Comparison of ENCODE assay signal across 8 mouse cellular contexts in genomic region chr6:88194053-88194977, GRCm38 (mm10). TPM values are rescaled to one million over a fixed set of nuclear protein-coding genes. Genes with fewer than 3 reads are reported as not detected.
A peak's percentile ranks its signal among the peaks of the same experiment; 100 is the strongest.
DNase-seq lines count a peak whose midpoint lies in the region; ATAC-seq and TF ChIP-seq lines count a peak whose summit lies in the region.

No protein-coding gene starts in this region.

- TF ChIP-seq POLR2A in brain, embryonic 14.5 days (IDR thresholded peaks at IDR 0.05; ENCODE audit: borderline replicate concordance, extremely low read depth, insufficient read depth, insufficient read length, poor library complexity, severe bottlenecking): no peak

- H3K4me2 ChIP-seq in liver, postnatal 0 days (ENCODE audit: low read depth, low read length): peak overlapping the region; percentile 73

- peak; percentile 22 for DNase-seq in kidney, adult 9 months
- no peak for DNase-seq in kidney, adult 8-10 months
- DNase-seq in brain, embryonic 14.5 days (ENCODE audit: low read depth): peak; percentile 51
- peak; percentile 66 for DNase-seq in hindbrain, embryonic 10.5 days (ENCODE audit: low spot score)
- no peak for DNase-seq in liver, postnatal 0 days
- DNase-seq in urinary bladder, adult 2 months (ENCODE audit: low spot score): no peak
- no peak for DNase-seq in cerebellum, postnatal 36 days

- H3K27me3 ChIP-seq in hindbrain, embryonic 10.5 days (ENCODE audit: insufficient read depth, poor library complexity, severe bottlenecking): peaks cover 100% of the 10 kb centered on the region
- H3K27me3 ChIP-seq in liver, postnatal 0 days (ENCODE audit: insufficient read depth, low read length): peaks cover 98% of the 10 kb centered on the region

- H3K9ac ChIP-seq in liver, postnatal 0 days (replicated peaks): no peak overlapping the region

- no peak for ATAC-seq in liver, postnatal 0 days
- ATAC-seq in frontal cortex, adult (ENCODE audit: low TSS enrichment): no peak

- TF ChIP-seq EP300 in liver, postnatal 0 days (IDR thresholded peaks at IDR 0.05; ENCODE audit: low read depth): no peak

- no peaks in the 10 kb centered on the region for H3K9me3 ChIP-seq in hindbrain, embryonic 10.5 days
- H3K9me3 ChIP-seq in liver, postnatal 0 days (ENCODE audit: low read length): no peaks in the 10 kb centered on the region

- H3K4me1 ChIP-seq in hindbrain, embryonic 10.5 days (replicated peaks): peaks cover 67% of the 10 kb centered on the region
- H3K4me1 ChIP-seq in liver, postnatal 0 days (ENCODE audit: insufficient read depth): peaks cover 34% of the 10 kb centered on the region

- peak overlapping the region; percentile 70 for H3K27ac ChIP-seq in hindbrain, embryonic 10.5 days
- no peak overlapping the region for H3K27ac ChIP-seq in liver, postnatal 0 days (ENCODE audit: low read depth)

- no peak for TF ChIP-seq CTCF in brain, embryonic 14.5 days (IDR thresholded peaks at IDR 0.05; ENCODE audit: borderline replicate concordance, extremely low read depth, insufficient read depth, insufficient read length)
- no peak for TF ChIP-seq CTCF in liver, postnatal 0 days (IDR thresholded peaks at IDR 0.05; ENCODE audit: low read depth)

- WGBS in hindbrain, embryonic 10.5 days: under 1% methylated on average over 58 of the region's 58 CpGs
- 4% methylated on average over 58 of the region's 58 CpGs for WGBS in liver, postnatal 0 days (ENCODE audit: insufficient replicate concordance)

- H3K4me3 ChIP-seq in hindbrain, embryonic 10.5 days: peak overlapping the region; percentile 43
- H3K4me3 ChIP-seq in liver, postnatal 0 days (ENCODE audit: low read depth, low read length): peak overlapping the region; percentile 45

- H3K36me3 ChIP-seq in hindbrain, embryonic 10.5 days: no peaks in the 10 kb centered on the region
- no peaks in the 10 kb centered on the region for H3K36me3 ChIP-seq in liver, postnatal 0 days (replicated peaks; ENCODE audit: insufficient read depth, low read length)

RNA-seq across cellular contexts. Expression of gene Gata2, which starts 0.6 kb away (rescaled TPM):
- polyA plus RNA-seq in brain, embryonic 14.5 days (2012; rRNA removed): 11.4 and 15.6 TPM in 2 replicates
- 20.0 and 20.8 TPM in 2 replicates for polyA plus RNA-seq in hindbrain, embryonic 10.5 days (2016; fragmentation: Nextera tagmentation; extraction: Ambion mirVana)
- polyA plus RNA-seq in liver, postnatal 0 days (2015; fragmentation: Nextera tagmentation; extraction: Ambion mirVana): 4.1 and 4.4 TPM in 2 replicates
- 41.4 and 55.5 TPM in 2 replicates for polyA plus RNA-seq in urinary bladder, adult 2 months (2012; rRNA removed)

RNA-seq across cellular contexts. Expression of gene Dnajb8, which starts 27.8 kb away (rescaled TPM):
- polyA plus RNA-seq in brain, embryonic 14.5 days (2012; rRNA removed): not detected in 2 replicates
- polyA plus RNA-seq in hindbrain, embryonic 10.5 days (2016; fragmentation: Nextera tagmentation; extraction: Ambion mirVana): not detected in 2 replicates
- not detected in 2 replicates for polyA plus RNA-seq in liver, postnatal 0 days (2015; fragmentation: Nextera tagmentation; extraction: Ambion mirVana)
- polyA plus RNA-seq in urinary bladder, adult 2 months (2012; rRNA removed): not detected in 2 replicates

Comparison
In these comparisons a context has a peak if more than half of its experiments do, and no peak if none do; other contexts are left out.
1. DNase-seq: peak in kidney, adult 9 months (single experiment), brain, embryonic 14.5 days (single experiment) and hindbrain, embryonic 10.5 days (single experiment); none in kidney, adult 8-10 months (0 of 2), liver, postnatal 0 days (single experiment), urinary bladder, adult 2 months (single experiment) and cerebellum, postnatal 36 days (0 of 2).